Mouse (Mus musculus) induced T-regulatory cell, adult 2 months (primary cell): ENCODE data around the gene Zfp771.
A peak's percentile ranks its signal among the peaks of the same experiment; 100 is the strongest.
"Not testable (repeated sequence)": the region's sequence is repeated elsewhere in the genome, so short reads cannot be mapped to it uniquely, and the experiment has no call there.

Experiments used
- DNase-seq: peaks from one replicate; pipeline ENCODE4 v3.0.0-alpha.2; 2012; ENCODE audit warnings: low read depth

The Zfp771 gene

GRCm38 (mm10) chr7:127217901-127218642, 26.0 kb upstream of the Zfp771 start:
- DNase-seq: peak; percentile 86

GRCm38 (mm10) chr7:127218670-127219069, 25.4 kb upstream of the Zfp771 start:
- DNase-seq: no peak

- DNase-seq: peak; percentile 76
These were observed 23.6 kb upstream of the Zfp771 start for GRCm38 (mm10) chr7:127220440-127220839.

- no peak for DNase-seq
These were observed 21.0 kb upstream of the Zfp771 start for GRCm38 (mm10) chr7:127223106-127223505.

- DNase-seq: no peak
These were observed 20.3 kb upstream of the Zfp771 start for GRCm38 (mm10) chr7:127223515-127224478.

GRCm38 (mm10) chr7:127224616-127225015, 19.5 kb upstream of the Zfp771 start:
- no peak for DNase-seq

- no peak for DNase-seq
These were observed 18.7 kb upstream of the Zfp771 start for GRCm38 (mm10) chr7:127225147-127225995.

- peak; percentile 96 for DNase-seq
These were observed 15.3 kb upstream of the Zfp771 start for GRCm38 (mm10) chr7:127228615-127229303.

- no peak for DNase-seq
These were observed 12.7 kb upstream of the Zfp771 start for GRCm38 (mm10) chr7:127231376-127231775.

GRCm38 (mm10) chr7:127231826-127232621, 12.1 kb upstream of the Zfp771 start:
- no peak for DNase-seq

- DNase-seq: peak; percentile 91
These were observed 11.3 kb upstream of the Zfp771 start, which contains the start of the genes Zfp553 and Sept1 for GRCm38 (mm10) chr7:127232622-127233367. TSS of gene Zfp553 (plus strand) at chr7:127233061. TSS of gene Sept1 (minus strand) at chr7:127233130.

- no peak for DNase-seq
These were observed 10.7 kb upstream of the Zfp771 start for GRCm38 (mm10) chr7:127233368-127233749.

- no peak for DNase-seq
These were observed 10.3 kb upstream of the Zfp771 start for GRCm38 (mm10) chr7:127233765-127234164.

- DNase-seq: no peak
These were observed 9.3 kb upstream of the Zfp771 start for GRCm38 (mm10) chr7:127234777-127235176.

GRCm38 (mm10) chr7:127243361-127243867, 660 bp upstream of the Zfp771 start:
- no peak for DNase-seq

GRCm38 (mm10) chr7:127244658-127245510, 810 bp downstream of the Zfp771 start:
- no peak for DNase-seq

- not testable (repeated sequence) for DNase-seq
These were observed 6.4 kb downstream of the Zfp771 start for GRCm38 (mm10) chr7:127250511-127250910.

GRCm38 (mm10) chr7:127252414-127252813, 8.3 kb downstream of the Zfp771 start:
- DNase-seq: peak; percentile 80
